Mouse (Mus musculus) heart, embryonic 15.5 days (tissue): ENCODE data around the gene Capn3. TPM values are rescaled to one million over a fixed set of nuclear protein-coding genes. Genes with fewer than 3 reads are reported as not detected.

Experiments
- ATAC-seq: fragments of 200-750 bp; cut with Nextera tagmentation; replicated peaks from 2 replicates; pipeline ENCODE4 v1.8.0; 2017; ENCODE audit warnings: low read depth, moderate TSS enrichment; ENCODE audit not compliant: insufficient number of reproducible peaks, insufficient read depth, low FRiP score
- H3K27ac ChIP-seq: fragments of 300-500 bp; sonication (generic); 2 replicates; pipeline ENCODE4 v1.5.1; 2015; ENCODE audit warnings: mild to moderate bottlenecking, inconsistent platforms
- H3K27me3 ChIP-seq: fragments of 300-500 bp; sonication (generic); 2 replicates; pipeline ENCODE4 v1.6.1; 2015; ENCODE audit warnings: inconsistent platforms
- H3K36me3 ChIP-seq: fragments of 300-500 bp; sonication (generic); 2 replicates; pipeline ENCODE4 v1.6.1; 2015; ENCODE audit warnings: mild to moderate bottlenecking, inconsistent platforms
- H3K4me1 ChIP-seq: fragments of 300-500 bp; sonication (generic); replicated peaks from 2 replicates; pipeline ENCODE4 v1.6.1; 2015; ENCODE audit warnings: inconsistent platforms
- H3K4me2 ChIP-seq: fragments of 300-500 bp; sonication (generic); 2 replicates; pipeline ENCODE4 v1.6.1; 2015; ENCODE audit warnings: inconsistent platforms, mild to moderate bottlenecking, moderate library complexity
- H3K4me3 ChIP-seq: fragments of 300-500 bp; sonication (generic); 2 replicates; pipeline ENCODE4 v1.5.1; 2015; ENCODE audit warnings: mild to moderate bottlenecking, inconsistent platforms
- H3K9ac ChIP-seq: fragments of 300-500 bp; sonication (generic); 2 replicates; pipeline ENCODE4 v1.6.1; 2015; ENCODE audit warnings: mild to moderate bottlenecking, inconsistent platforms
- H3K9me3 ChIP-seq: fragments of 300-500 bp; sonication (generic); replicated peaks from 2 replicates; pipeline ENCODE4 v1.6.1; 2016; ENCODE audit warnings: inconsistent platforms
- WGBS: fragments of 180-500 bp; shearing (Covaris S2); methylation state at CpG from one replicate; pipeline ENCODE4 v1.1.7; 2015; ENCODE audit warnings: mixed read lengths; 5-methylcytosine and 5-hydroxymethylcytosine counted together
- polyA plus RNA-seq: library from polyadenylated mRNA; unstranded; fragments of >200 nt; fragmentation: Nextera tagmentation; extraction: Ambion mirVana; gene quantifications from 2 replicates; pipeline ENCODE4 v1.2.1, GENCODE M21; 2015

The Capn3 gene
- polyA plus RNA-seq, 1 experiment from 2014 or later = 3.0 TPM

GRCm38 (mm10) chr2:120482506-120483389 is 26.9 kb downstream of the Capn3 start:
- Histone ChIP-seq H3K27ac (peak overlapping the region; percentile 71), H3K36me3 (no peaks in the 10 kb centered on the region), H3K4me1 (peaks cover 16% of the 10 kb centered on the region), H3K9ac (no peak overlapping the region), H3K27me3 (no peaks in the 10 kb centered on the region), H3K4me3 (no peak overlapping the region), H3K4me2 (peak overlapping the region; percentile 15; the same call in 1 of the 2 replicates), H3K9me3 (no peaks in the 10 kb centered on the region)
- ATAC-seq = peak; percentile 54; the same call in 1 of the 2 replicates
- WGBS = 60% methylated on average over 8 of the region's 8 CpGs

- Histone ChIP-seq H3K9me3 (no peaks in the 10 kb centered on the region), H3K27ac (no peak overlapping the region), H3K27me3 (no peaks in the 10 kb centered on the region), H3K4me3 (no peak overlapping the region), H3K4me1 (peaks cover 16% of the 10 kb centered on the region), H3K9ac (no peak overlapping the region), H3K36me3 (no peaks in the 10 kb centered on the region), H3K4me2 (no peak overlapping the region)
- WGBS = 86% methylated on average over 3 of the region's 3 CpGs
- no peak for ATAC-seq
Measured at GRCm38 (mm10) chr2:120484241-120484640, 28.4 kb downstream of the Capn3 start.

- Histone ChIP-seq H3K4me2 (no peak overlapping the region), H3K9me3 (no peaks in the 10 kb centered on the region), H3K4me3 (no peak overlapping the region), H3K4me1 (peaks cover 6% of the 10 kb centered on the region), H3K36me3 (no peaks in the 10 kb centered on the region), H3K27me3 (no peaks in the 10 kb centered on the region), H3K9ac (no peak overlapping the region), H3K27ac (no peak overlapping the region)
- WGBS = 48% methylated on average over 4 of the region's 4 CpGs
- no peak for ATAC-seq
Measured at GRCm38 (mm10) chr2:120493254-120493653, 37.4 kb downstream of the Capn3 start.

DNA sequence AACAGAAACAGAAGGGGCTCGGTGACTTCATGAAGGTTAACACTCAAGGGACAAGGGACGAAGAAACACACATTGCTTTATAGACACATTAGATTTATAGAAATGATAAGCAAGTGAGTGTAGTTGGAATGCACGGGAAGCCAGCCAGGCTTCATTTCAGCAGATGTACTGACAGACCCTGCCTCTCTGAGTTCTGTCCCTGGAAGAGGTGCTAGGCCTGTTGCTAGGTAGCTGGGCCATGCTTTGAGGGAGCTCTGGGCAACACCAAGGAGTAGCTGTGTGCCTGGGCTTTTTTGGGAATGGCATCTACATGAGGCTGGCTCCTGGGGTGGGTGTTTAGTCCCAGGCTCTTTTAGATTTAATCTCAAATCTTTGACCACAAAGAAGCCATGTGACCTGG is 40.7 kb downstream of the Capn3 start:
- Histone ChIP-seq H3K36me3 (no peaks in the 10 kb centered on the region), H3K27ac (peak overlapping the region; percentile 22; the same call in 1 of the 2 replicates), H3K4me1 (peaks cover 27% of the 10 kb centered on the region), H3K9ac (no peak overlapping the region), H3K27me3 (no peaks in the 10 kb centered on the region), H3K4me3 (no peak overlapping the region), H3K9me3 (no peaks in the 10 kb centered on the region), H3K4me2 (no peak overlapping the region)
- 0 out of 2 replicates have a peak, but pooled peaks have one; percentile 44 for ATAC-seq
- 44% methylated on average over 3 of the region's 3 CpGs for WGBS

DNA sequence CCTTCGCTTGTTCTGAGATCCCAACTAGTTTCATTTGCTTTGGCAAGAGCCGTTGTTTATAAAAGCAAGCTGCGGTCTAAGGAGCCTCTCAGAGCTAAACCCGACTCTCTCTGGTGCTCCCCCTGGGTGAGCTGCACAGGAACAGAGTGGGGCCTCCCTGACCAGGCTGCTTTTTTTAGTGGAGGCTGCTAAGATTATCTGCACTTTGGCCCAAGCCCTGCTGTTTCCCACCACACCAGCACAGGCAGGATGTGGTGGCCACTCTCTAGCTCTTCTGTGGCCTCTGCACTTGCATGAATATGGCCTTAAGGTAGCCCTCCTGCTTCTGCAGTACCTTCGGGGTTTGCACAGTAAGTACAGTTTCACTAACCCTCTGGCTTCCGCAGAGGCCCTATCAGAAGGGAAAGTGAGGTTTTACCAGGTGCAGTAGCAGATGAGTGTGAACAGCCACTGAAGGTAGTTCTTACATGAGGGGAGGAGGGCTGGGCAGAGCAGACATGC is 44.2 kb downstream of the Capn3 start:
- H3K27ac ChIP-seq = peak overlapping the region; percentile 76
- no peak overlapping the region for H3K4me3 ChIP-seq
- H3K9ac ChIP-seq = peak overlapping the region; percentile 29
- WGBS = 24% methylated on average over 6 of the region's 6 CpGs
- peak; percentile 56; the same call in 1 of the 2 replicates for ATAC-seq
- H3K36me3 ChIP-seq = no peaks in the 10 kb centered on the region; the same call in 1 of the 2 replicates
- H3K27me3 ChIP-seq = no peaks in the 10 kb centered on the region
- H3K9me3 ChIP-seq = no peaks in the 10 kb centered on the region
- H3K4me2 ChIP-seq = 0 out of 2 replicates have a peak overlapping the region, but pooled peaks have one; percentile 5
- peaks cover 42% of the 10 kb centered on the region for H3K4me1 ChIP-seq

GRCm38 (mm10) chr2:120501136-120501918 is 45.5 kb downstream of the Capn3 start:
- Histone ChIP-seq H3K9me3 (peaks cover 5% of the 10 kb centered on the region; the same call in 1 of the 2 replicates), H3K4me2 (no peak overlapping the region), H3K27ac (no peak overlapping the region), H3K4me3 (no peak overlapping the region), H3K9ac (no peak overlapping the region), H3K27me3 (no peaks in the 10 kb centered on the region), H3K4me1 (peaks cover 42% of the 10 kb centered on the region), H3K36me3 (peaks cover 13% of the 10 kb centered on the region)
- WGBS = 45% methylated on average over 17 of the region's 17 CpGs
- no peak for ATAC-seq

GRCm38 (mm10) chr2:120501931-120502604 is 46.2 kb downstream of the Capn3 start:
- H3K4me2 ChIP-seq = no peak overlapping the region
- H3K4me3 ChIP-seq = no peak overlapping the region
- H3K27me3 ChIP-seq = no peaks in the 10 kb centered on the region
- H3K36me3 ChIP-seq = peaks cover 18% of the 10 kb centered on the region
- peaks cover 38% of the 10 kb centered on the region for H3K4me1 ChIP-seq
- peak overlapping the region; percentile 0; the same call in 1 of the 2 replicates for H3K27ac ChIP-seq
- 54% methylated on average over 13 of the region's 13 CpGs for WGBS
- H3K9me3 ChIP-seq = peaks cover 5% of the 10 kb centered on the region; the same call in 1 of the 2 replicates
- H3K9ac ChIP-seq = no peak overlapping the region
- peak; percentile 13; the same call in 1 of the 2 replicates for ATAC-seq

GRCm38 (mm10) chr2:120502605-120502990 is 46.8 kb downstream of the Capn3 start:
- Histone ChIP-seq H3K36me3 (peaks cover 22% of the 10 kb centered on the region), H3K27me3 (no peaks in the 10 kb centered on the region), H3K9me3 (peaks cover 5% of the 10 kb centered on the region; the same call in 1 of the 2 replicates), H3K9ac (no peak overlapping the region), H3K4me3 (no peak overlapping the region), H3K4me2 (no peak overlapping the region), H3K4me1 (peaks cover 36% of the 10 kb centered on the region), H3K27ac (peak overlapping the region; percentile 0; the same call in 1 of the 2 replicates)
- peak; percentile 20; the same call in 1 of the 2 replicates for ATAC-seq
- WGBS = 30% methylated on average over 3 of the region's 3 CpGs

- Histone ChIP-seq H3K27me3 (no peaks in the 10 kb centered on the region), H3K4me3 (no peak overlapping the region), H3K27ac (no peak overlapping the region), H3K4me2 (no peak overlapping the region), H3K9ac (no peak overlapping the region), H3K4me1 (peaks cover 36% of the 10 kb centered on the region), H3K9me3 (peaks cover 5% of the 10 kb centered on the region; the same call in 1 of the 2 replicates), H3K36me3 (peaks cover 22% of the 10 kb centered on the region)
- no peak for ATAC-seq
- whole genome bisulfite sequencing = 83% methylated on average over 6 of the region's 6 CpGs
Measured at GRCm38 (mm10) chr2:120503094-120503493, 47.3 kb downstream of the Capn3 start.

GRCm38 (mm10) chr2:120503992-120504391 is 48.2 kb downstream of the Capn3 start:
- Histone ChIP-seq H3K9ac (no peak overlapping the region), H3K27ac (no peak overlapping the region), H3K27me3 (no peaks in the 10 kb centered on the region), H3K4me1 (peaks cover 36% of the 10 kb centered on the region), H3K4me2 (no peak overlapping the region), H3K36me3 (peaks cover 30% of the 10 kb centered on the region), H3K4me3 (no peak overlapping the region), H3K9me3 (peaks cover 5% of the 10 kb centered on the region; the same call in 1 of the 2 replicates)
- 76% methylated on average over 5 of the region's 5 CpGs for WGBS
- ATAC-seq = no peak
